Comparison of ENCODE assay signal across 8 mouse cellular contexts in the genomic region with DNA sequence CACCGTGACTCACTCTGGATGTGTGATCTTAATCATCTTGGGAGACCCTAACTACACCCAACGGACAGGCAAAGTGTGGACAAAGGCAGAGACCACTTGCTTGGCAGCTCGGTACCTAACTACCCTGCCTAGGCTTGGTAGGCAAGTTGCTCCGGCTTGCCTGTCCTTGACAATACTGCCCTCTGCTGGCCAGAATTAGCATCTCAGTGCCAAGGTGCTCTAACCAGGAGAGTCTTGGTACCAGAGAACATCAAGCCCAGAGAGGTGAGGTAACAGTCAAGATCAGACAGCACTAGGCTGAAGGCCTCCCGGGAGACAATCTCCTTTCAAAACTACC. TPM values are rescaled to one million over a fixed set of nuclear protein-coding genes. Genes with fewer than 3 reads are reported as not detected.
DNase-seq lines count a peak whose midpoint lies in the region; ATAC-seq lines count a peak whose summit lies in the region.

No protein-coding gene starts in this region.

- WGBS in kidney, embryonic 16.5 days = 15% methylated on average over 5 of the region's 5 CpGs
- 17% methylated on average over 5 of the region's 5 CpGs for WGBS in liver, embryonic 12.5 days (ENCODE audit: insufficient replicate concordance)
- WGBS in neural tube, embryonic 13.5 days = 18% methylated on average over 5 of the region's 5 CpGs

- no peak overlapping the region for H3K27ac ChIP-seq in kidney, embryonic 16.5 days (ENCODE audit: low read length)
- H3K27ac ChIP-seq in liver, embryonic 12.5 days = no peak overlapping the region
- no peak overlapping the region for H3K27ac ChIP-seq in neural tube, embryonic 13.5 days (replicated peaks)

- peaks cover 19% of the 10 kb centered on the region; the same call in 1 of the 2 replicates for H3K36me3 ChIP-seq in kidney, embryonic 16.5 days (ENCODE audit: insufficient read depth, low read length)
- H3K36me3 ChIP-seq in liver, embryonic 12.5 days = no peaks in the 10 kb centered on the region
- peaks cover 37% of the 10 kb centered on the region for H3K36me3 ChIP-seq in neural tube, embryonic 13.5 days

- ATAC-seq in common myeloid progenitor, adult 5-6 weeks (replicated peaks; ENCODE audit: low read depth, poor library complexity, severe bottlenecking) = peak; percentile 70
- ATAC-seq in kidney, embryonic 16.5 days (ENCODE audit: low FRiP score, low TSS enrichment) = peak; percentile 44; the same call in 1 of the 2 replicates
- ATAC-seq in liver, embryonic 12.5 days = peak; percentile 32; the same call in 1 of the 2 replicates
- ATAC-seq in neural tube, embryonic 13.5 days (ENCODE audit: low read depth) = peak; percentile 83

- no peaks in the 10 kb centered on the region for H3K9me3 ChIP-seq in kidney, embryonic 16.5 days (ENCODE audit: low read length)
- no peaks in the 10 kb centered on the region for H3K9me3 ChIP-seq in liver, embryonic 12.5 days (replicated peaks)
- H3K9me3 ChIP-seq in neural tube, embryonic 13.5 days = no peaks in the 10 kb centered on the region

- no peak overlapping the region for H3K9ac ChIP-seq in kidney, embryonic 16.5 days (replicated peaks; ENCODE audit: low read length)
- no peak overlapping the region for H3K9ac ChIP-seq in liver, embryonic 12.5 days
- no peak overlapping the region for H3K9ac ChIP-seq in neural tube, embryonic 13.5 days

- H3K27me3 ChIP-seq in kidney, embryonic 16.5 days (ENCODE audit: insufficient read depth, low read length) = 0 out of 2 replicates have a peak, but pooled peaks cover 3% of the 10 kb centered on the region
- no peaks in the 10 kb centered on the region; the same call in 1 of the 2 replicates for H3K27me3 ChIP-seq in liver, embryonic 12.5 days (replicated peaks)
- 0 out of 2 replicates have a peak, but pooled peaks cover 3% of the 10 kb centered on the region for H3K27me3 ChIP-seq in neural tube, embryonic 13.5 days

- no peak overlapping the region for H3K4me2 ChIP-seq in kidney, embryonic 16.5 days (replicated peaks; ENCODE audit: low read depth, low read length)
- H3K4me2 ChIP-seq in liver, embryonic 12.5 days = no peak overlapping the region
- H3K4me2 ChIP-seq in neural tube, embryonic 13.5 days = no peak overlapping the region

- peak; percentile 56 for DNase-seq in 3134 (ENCODE audit: extremely low read depth, insufficient read length, low spot score)
- peak; percentile 65 for DNase-seq in T-cell, adult 2 months (ENCODE audit: low spot score)
- peak; percentile 73 for DNase-seq in gastrocnemius, postnatal 14 days
- peak; percentile 88 for DNase-seq in testis, postnatal 10 days (ENCODE audit: low spot score)

- intact Hi-C loops in gastrocnemius, postnatal 14 days (cut with DNase I; ENCODE audit: low total_unique reads) = loop anchor here (5.0 to 10.0 kb wide), 2 partner anchors 345 to 432 kb away; a partner anchor contains a TSS

- H3K4me3 ChIP-seq in kidney, embryonic 16.5 days (ENCODE audit: low read length) = no peak overlapping the region
- H3K4me3 ChIP-seq in liver, embryonic 12.5 days = no peak overlapping the region
- no peak overlapping the region for H3K4me3 ChIP-seq in neural tube, embryonic 13.5 days

- H3K4me1 ChIP-seq in kidney, embryonic 16.5 days (ENCODE audit: insufficient read depth, low read length) = no peaks in the 10 kb centered on the region
- H3K4me1 ChIP-seq in liver, embryonic 12.5 days = no peaks in the 10 kb centered on the region
- H3K4me1 ChIP-seq in neural tube, embryonic 13.5 days (replicated peaks) = peaks cover 17% of the 10 kb centered on the region

RNA-seq across cellular contexts. Expression of a gene that starts 19.9 kb away (rescaled TPM):
- 1.5 and 2.1 TPM in 2 replicates for total RNA-seq in common myeloid progenitor, adult 5-6 weeks (2017)
- total RNA-seq in gastrocnemius, postnatal 14 days (2021) = 1 to 10 TPM; 2.9 to 3.0 TPM
- polyA plus RNA-seq in kidney, embryonic 16.5 days (2015; fragmentation: Nextera tagmentation; extraction: Ambion mirVana) = 6.3 and 7.1 TPM in 2 replicates
- polyA plus RNA-seq in liver, embryonic 12.5 days (2016; fragmentation: Nextera tagmentation; extraction: Ambion mirVana) = 0.39 and 0.69 TPM in 2 replicates
- 4.4 and 4.8 TPM in 2 replicates for polyA plus RNA-seq in neural tube, embryonic 13.5 days (2015; fragmentation: Nextera tagmentation; extraction: Ambion mirVana)

RNA-seq across cellular contexts. Expression of a gene that starts 45.6 kb away (rescaled TPM):
- total RNA-seq in common myeloid progenitor, adult 5-6 weeks (2017) = 0.05 TPM in 1 of 2 replicates, not detected in the other
- total RNA-seq in gastrocnemius, postnatal 14 days (2021) = under 1 TPM; 0.14 to 0.20 TPM
- polyA plus RNA-seq in kidney, embryonic 16.5 days (2015; fragmentation: Nextera tagmentation; extraction: Ambion mirVana) = 0.11 and 0.13 TPM in 2 replicates
- polyA plus RNA-seq in liver, embryonic 12.5 days (2016; fragmentation: Nextera tagmentation; extraction: Ambion mirVana) = 0.08 and 0.28 TPM in 2 replicates
- 4.3 and 5.0 TPM in 2 replicates for polyA plus RNA-seq in neural tube, embryonic 13.5 days (2015; fragmentation: Nextera tagmentation; extraction: Ambion mirVana)

RNA-seq across cellular contexts. Expression of a gene that starts 54.4 kb away (rescaled TPM):
- 1.9 and 3.0 TPM in 2 replicates for total RNA-seq in common myeloid progenitor, adult 5-6 weeks (2017)
- under 1 TPM; 0.29 to 0.35 TPM for total RNA-seq in gastrocnemius, postnatal 14 days (2021)
- 10.1 and 10.7 TPM in 2 replicates for polyA plus RNA-seq in kidney, embryonic 16.5 days (2015; fragmentation: Nextera tagmentation; extraction: Ambion mirVana)
- polyA plus RNA-seq in liver, embryonic 12.5 days (2016; fragmentation: Nextera tagmentation; extraction: Ambion mirVana) = 0.63 and 0.68 TPM in 2 replicates
- polyA plus RNA-seq in neural tube, embryonic 13.5 days (2015; fragmentation: Nextera tagmentation; extraction: Ambion mirVana) = 1.1 and 1.2 TPM in 2 replicates

Comparison
In these comparisons a context has a peak if more than half of its experiments do, and no peak if none do; other contexts are left out.
1. ATAC-seq: peak in every context shown above with its lines; median percentile 83 in neural tube, embryonic 13.5 days; 70 in common myeloid progenitor, adult 5-6 weeks; 44 in kidney, embryonic 16.5 days; 32 in liver, embryonic 12.5 days.